Mouse (Mus musculus): Measurements from ENCODE around the gene Map3k5. TPM values are rescaled to one million over a fixed set of nuclear protein-coding genes. Genes with fewer than 3 reads are reported as not detected.

Map3k5 gene
- polyA plus RNA-seq, 1 experiment from 2014 or later: 1.9 TPM

GRCm38 (mm10) chr10:20176054-20176453 is 241.8 kb downstream of the Map3k5 start:
- no peaks in the 10 kb centered on the region for H3K36me3 ChIP-seq
- H3K4me2 ChIP-seq: no peak overlapping the region
- peaks cover 11% of the 10 kb centered on the region; the same call in 1 of the 2 replicates for H3K4me1 ChIP-seq
- WGBS: 64% methylated on average over 7 of the region's 7 CpGs
- H3K27ac ChIP-seq: no peak overlapping the region
- H3K9me3 ChIP-seq: no peaks in the 10 kb centered on the region
- H3K4me3 ChIP-seq: no peak overlapping the region
- H3K9ac ChIP-seq: no peak overlapping the region
- no peak for ATAC-seq (ENCODE audit: borderline replicate concordance, extremely low read depth, low FRiP score, low TSS enrichment)
- H3K27me3 ChIP-seq: no peaks in the 10 kb centered on the region

GRCm38 (mm10) chr10:20178807-20179605 is 244.7 kb downstream of the Map3k5 start:
- no peak overlapping the region for H3K4me2 ChIP-seq
- H3K4me3 ChIP-seq: no peak overlapping the region
- H3K36me3 ChIP-seq: no peaks in the 10 kb centered on the region
- WGBS: 30% methylated on average over 12 of the region's 12 CpGs
- H3K4me1 ChIP-seq: peaks cover 16% of the 10 kb centered on the region; the same call in 1 of the 2 replicates
- H3K9ac ChIP-seq: no peak overlapping the region
- no peak overlapping the region for H3K27ac ChIP-seq
- H3K9me3 ChIP-seq: no peaks in the 10 kb centered on the region
- H3K27me3 ChIP-seq: no peaks in the 10 kb centered on the region
- ATAC-seq (ENCODE audit: borderline replicate concordance, extremely low read depth, low FRiP score, low TSS enrichment): peak; percentile 48; the same call in 1 of the 2 replicates

- Histone ChIP-seq H3K9me3 (no peaks in the 10 kb centered on the region), H3K4me3 (no peak overlapping the region), H3K4me2 (no peak overlapping the region), H3K4me1 (peaks cover 16% of the 10 kb centered on the region; the same call in 1 of the 2 replicates), H3K27ac (no peak overlapping the region), H3K36me3 (no peaks in the 10 kb centered on the region), H3K27me3 (no peaks in the 10 kb centered on the region), H3K9ac (no peak overlapping the region)
- 24% methylated on average over 10 of the region's 10 CpGs for WGBS
- no peak for ATAC-seq (ENCODE audit: borderline replicate concordance, extremely low read depth, low FRiP score, low TSS enrichment)
Measured at GRCm38 (mm10) chr10:20181198-20181597, 246.9 kb downstream of the Map3k5 start.

GRCm38 (mm10) chr10:20181680-20182399 is 247.6 kb downstream of the Map3k5 start:
- H3K27ac ChIP-seq: no peak overlapping the region
- no peaks in the 10 kb centered on the region for H3K36me3 ChIP-seq
- H3K9me3 ChIP-seq: no peaks in the 10 kb centered on the region
- no peak overlapping the region for H3K9ac ChIP-seq
- ATAC-seq (ENCODE audit: borderline replicate concordance, extremely low read depth, low FRiP score, low TSS enrichment): no peak
- no peaks in the 10 kb centered on the region for H3K27me3 ChIP-seq
- no peak overlapping the region for H3K4me2 ChIP-seq
- H3K4me3 ChIP-seq: no peak overlapping the region
- WGBS: 48% methylated on average over 11 of the region's 11 CpGs
- peaks cover 16% of the 10 kb centered on the region; the same call in 1 of the 2 replicates for H3K4me1 ChIP-seq

- WGBS: 48% methylated on average over 4 of the region's 4 CpGs
- no peaks in the 10 kb centered on the region for H3K9me3 ChIP-seq
- H3K36me3 ChIP-seq: no peaks in the 10 kb centered on the region
- H3K27ac ChIP-seq: no peak overlapping the region
- H3K4me2 ChIP-seq: no peak overlapping the region
- no peaks in the 10 kb centered on the region for H3K27me3 ChIP-seq
- no peak overlapping the region for H3K9ac ChIP-seq
- no peak overlapping the region for H3K4me3 ChIP-seq
- ATAC-seq (ENCODE audit: borderline replicate concordance, extremely low read depth, low FRiP score, low TSS enrichment): no peak
- H3K4me1 ChIP-seq: peaks cover 10% of the 10 kb centered on the region; the same call in 1 of the 2 replicates
Measured at GRCm38 (mm10) chr10:20184326-20184725, 250.1 kb downstream of the Map3k5 start.

- no peak overlapping the region for H3K4me2 ChIP-seq
- H3K27me3 ChIP-seq: no peaks in the 10 kb centered on the region
- 85% methylated on average over 4 of the region's 4 CpGs for WGBS
- no peak overlapping the region for H3K4me3 ChIP-seq
- no peak for ATAC-seq (ENCODE audit: borderline replicate concordance, extremely low read depth, low FRiP score, low TSS enrichment)
- H3K9me3 ChIP-seq: no peaks in the 10 kb centered on the region
- H3K36me3 ChIP-seq: no peaks in the 10 kb centered on the region
- H3K27ac ChIP-seq: no peak overlapping the region
- H3K4me1 ChIP-seq: peaks cover 9% of the 10 kb centered on the region; the same call in 1 of the 2 replicates
- H3K9ac ChIP-seq: no peak overlapping the region
Measured at GRCm38 (mm10) chr10:20185264-20185663, 251.0 kb downstream of the Map3k5 start.

GRCm38 (mm10) chr10:20185806-20186205 is 251.5 kb downstream of the Map3k5 start:
- H3K4me3 ChIP-seq: no peak overlapping the region
- no peaks in the 10 kb centered on the region for H3K9me3 ChIP-seq
- H3K27ac ChIP-seq: no peak overlapping the region
- H3K9ac ChIP-seq: no peak overlapping the region
- ATAC-seq (ENCODE audit: borderline replicate concordance, extremely low read depth, low FRiP score, low TSS enrichment): no peak
- no peaks in the 10 kb centered on the region for H3K27me3 ChIP-seq
- peaks cover 9% of the 10 kb centered on the region; the same call in 1 of the 2 replicates for H3K4me1 ChIP-seq
- no peaks in the 10 kb centered on the region for H3K36me3 ChIP-seq
- H3K4me2 ChIP-seq: no peak overlapping the region
- WGBS: 95% methylated on average over 2 of the region's 2 CpGs

- WGBS: 51% methylated on average over 5 of the region's 5 CpGs
- Histone ChIP-seq H3K36me3 (no peaks in the 10 kb centered on the region), H3K27me3 (no peaks in the 10 kb centered on the region), H3K27ac (no peak overlapping the region), H3K4me2 (no peak overlapping the region), H3K9me3 (no peaks in the 10 kb centered on the region), H3K4me3 (no peak overlapping the region), H3K9ac (no peak overlapping the region), H3K4me1 (peaks cover under 1% of the 10 kb centered on the region; the same call in 1 of the 2 replicates)
- no peak for ATAC-seq (ENCODE audit: borderline replicate concordance, extremely low read depth, low FRiP score, low TSS enrichment)
Measured at GRCm38 (mm10) chr10:20186800-20187273, 252.6 kb downstream of the Map3k5 start.

GRCm38 (mm10) chr10:20190139-20190747 is 256.0 kb downstream of the Map3k5 start:
- no peaks in the 10 kb centered on the region for H3K4me1 ChIP-seq
- H3K4me3 ChIP-seq: no peak overlapping the region
- H3K27me3 ChIP-seq: no peaks in the 10 kb centered on the region
- ATAC-seq (ENCODE audit: borderline replicate concordance, extremely low read depth, low FRiP score, low TSS enrichment): no peak
- H3K9ac ChIP-seq: no peak overlapping the region
- no peak overlapping the region for H3K4me2 ChIP-seq
- H3K9me3 ChIP-seq: no peaks in the 10 kb centered on the region
- no peaks in the 10 kb centered on the region for H3K36me3 ChIP-seq
- H3K27ac ChIP-seq: no peak overlapping the region
- WGBS: 85% methylated on average over 6 of the region's 6 CpGs

Data from lung, embryonic 15.5 days (tissue).